Mouse (Mus musculus) kidney, postnatal 4 days (tissue): Measurements from ENCODE around the gene Zbtb40.

Source experiments
- DNase-seq, 2 experiments: peaks; one replicate each; pipeline ENCODE4 v3.0.0; 2021; ENCODE audit warnings: mixed read lengths in 2 of 2

Gene Zbtb40

GRCm38 (mm10) chr4:136970939-136971338 lies 77.7 kb downstream of the Zbtb40 start:
- peak; percentile 77 to 78 for DNase-seq

- DNase-seq, result no peak
Observed at GRCm38 (mm10) chr4:136969503-136970276, 78.9 kb downstream of the Zbtb40 start.

- no peak for DNase-seq
Observed at GRCm38 (mm10) chr4:136969096-136969495, 79.5 kb downstream of the Zbtb40 start.

- DNase-seq, result no peak
Observed at GRCm38 (mm10) chr4:136967511-136967910, 81.1 kb downstream of the Zbtb40 start.

- no peak for DNase-seq
Observed at GRCm38 (mm10) chr4:136966493-136967390, 81.9 kb downstream of the Zbtb40 start.

DNA sequence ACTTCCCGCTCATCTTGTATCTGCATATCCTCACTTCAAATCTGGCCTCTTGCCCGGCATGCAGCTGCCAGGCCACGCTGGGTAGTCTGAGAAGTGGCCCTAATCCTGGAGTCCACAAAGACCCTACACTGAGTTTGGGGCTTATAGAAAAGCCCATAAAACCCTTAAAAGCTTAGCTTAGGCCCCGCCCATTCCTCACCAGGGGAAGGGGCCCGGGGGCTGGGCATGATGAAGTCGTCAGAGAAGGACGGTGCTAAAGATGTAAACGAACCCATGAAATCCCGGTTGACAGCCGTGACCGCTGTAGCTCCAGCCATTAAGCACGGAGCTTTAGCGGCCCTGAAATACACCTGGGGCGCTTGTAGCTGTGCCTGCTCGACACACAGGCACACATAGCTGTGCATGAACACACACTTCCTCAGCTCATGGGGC lies 83.6 kb downstream of the Zbtb40 start:
- DNase-seq, result no peak

- DNase-seq, result peak in 1 of 2 experiments; percentile 38
Observed at GRCm38 (mm10) chr4:136962447-136962846, 86.2 kb downstream of the Zbtb40 start.

DNA sequence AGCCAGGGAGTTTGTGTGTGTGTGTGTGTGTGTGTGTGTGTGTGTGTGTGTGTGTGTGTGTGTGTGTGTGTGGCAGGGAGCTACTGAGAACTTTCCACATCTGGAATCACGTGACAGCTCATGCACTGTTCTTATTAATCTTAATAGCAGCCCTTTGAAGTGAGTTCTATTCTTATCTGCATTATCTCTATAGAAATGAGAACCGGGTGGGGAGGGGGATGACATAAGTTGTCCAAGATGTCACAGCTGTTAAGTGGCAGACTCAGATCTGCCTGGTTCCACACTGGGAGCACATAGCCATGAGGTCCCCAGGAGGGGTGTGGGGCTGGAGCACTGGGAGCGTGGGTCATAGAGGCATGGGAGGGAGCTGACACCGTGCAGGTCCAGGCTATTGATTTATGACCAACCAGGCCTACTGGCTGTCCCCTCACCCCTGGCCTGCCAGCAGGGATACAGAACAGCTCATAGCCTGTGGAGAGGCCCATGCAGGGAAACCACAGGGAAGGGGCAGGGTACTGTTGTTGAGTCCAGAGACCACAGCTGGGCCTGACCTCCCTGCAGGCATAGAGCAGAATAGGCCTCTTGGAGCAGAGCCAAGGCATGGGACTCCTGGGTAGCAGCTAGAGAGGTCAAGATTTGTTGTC lies 86.8 kb downstream of the Zbtb40 start:
- DNase-seq, result peak; percentile 41 to 62

DNA sequence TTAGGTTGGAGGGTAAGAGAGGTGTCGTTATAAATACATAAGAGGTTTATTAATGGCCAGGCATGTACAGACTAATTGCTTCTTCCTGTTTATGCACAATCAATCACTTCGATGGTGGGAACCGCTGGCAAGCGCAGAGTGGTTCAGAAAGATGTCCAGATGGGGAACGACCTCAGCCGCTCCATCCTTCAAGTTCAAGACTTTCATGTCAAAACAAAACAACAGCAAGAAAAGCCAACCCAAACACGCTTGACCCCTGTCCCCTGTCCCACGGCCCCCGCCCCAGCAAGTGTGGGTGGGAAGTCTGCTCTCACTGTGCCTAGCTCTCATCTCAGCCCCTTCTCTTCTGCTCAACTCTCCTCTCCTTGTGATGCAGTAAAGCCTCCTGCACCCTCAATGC lies 88.0 kb downstream of the Zbtb40 start:
- DNase-seq, result peak; percentile 44 to 60

GRCm38 (mm10) chr4:136960068-136960467 lies 88.5 kb downstream of the Zbtb40 start:
- DNase-seq, result no peak

- no peak for DNase-seq
Observed at GRCm38 (mm10) chr4:136956751-136957446, 91.7 kb downstream of the Zbtb40 start, which contains the start of gene Epha8. Gene Epha8 (minus strand): TSS chr4:136956816.

- no peak for DNase-seq
Observed at GRCm38 (mm10) chr4:136954562-136954961, 94.0 kb downstream of the Zbtb40 start.

DNA sequence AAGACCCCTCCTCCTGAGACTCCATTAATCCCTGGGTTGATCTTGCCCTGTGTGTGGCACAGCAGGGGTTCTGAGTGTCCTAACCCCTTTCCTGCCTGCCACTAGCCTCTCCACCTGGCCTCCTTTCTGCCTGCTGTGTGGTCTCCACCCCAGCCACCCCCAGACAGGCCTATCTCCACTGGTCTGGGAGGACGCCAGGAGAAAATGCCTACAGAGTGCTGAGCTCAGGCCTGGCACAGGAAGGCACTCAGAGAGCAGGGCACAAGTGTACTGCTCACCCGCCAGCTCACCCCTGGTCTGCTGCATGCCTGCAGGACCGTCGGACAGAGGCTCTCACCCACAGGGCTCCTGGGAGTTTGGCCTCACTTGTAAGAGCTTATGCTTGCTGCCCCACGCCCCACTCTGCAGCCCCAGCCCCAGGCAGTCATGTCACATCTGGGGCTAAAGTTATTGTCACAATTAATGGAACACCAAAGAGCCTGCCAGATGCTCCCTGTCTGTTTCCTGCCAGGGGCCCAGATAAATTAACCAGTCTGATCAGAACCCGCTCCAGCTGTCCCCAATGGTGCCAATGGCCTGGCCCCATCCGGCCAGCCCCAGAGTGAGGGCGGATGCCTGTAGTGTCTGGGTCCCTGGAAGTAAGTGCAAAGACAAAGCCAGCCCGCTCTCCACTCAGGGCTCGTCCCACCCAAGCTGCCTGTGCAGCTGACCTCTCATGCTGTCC lies 99.2 kb downstream of the Zbtb40 start:
- DNase-seq, result no peak

DNA sequence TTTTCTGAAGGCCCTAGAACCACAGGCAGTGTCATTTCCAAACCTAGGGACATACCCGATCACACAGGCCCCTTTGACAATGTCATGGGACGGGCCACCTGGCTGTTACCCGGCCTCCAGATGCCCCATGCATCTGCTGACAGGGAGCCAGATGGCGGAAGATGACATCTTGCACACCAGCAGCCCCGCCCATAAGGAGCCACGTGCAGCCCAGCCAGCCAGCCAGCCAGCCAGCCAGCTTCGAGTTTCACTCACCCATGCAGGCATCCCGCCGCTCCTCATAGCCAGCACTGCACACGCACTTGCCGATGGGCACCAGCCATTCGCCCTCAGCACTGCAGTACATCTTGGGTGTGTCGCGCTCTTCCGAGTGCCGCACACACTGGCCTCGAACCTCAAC lies 103.2 kb downstream of the Zbtb40 start:
- DNase-seq, result peak in 1 of 2 experiments; percentile 38

GRCm38 (mm10) chr4:136944558-136945350 lies 103.8 kb downstream of the Zbtb40 start:
- DNase-seq, result peak in 1 of 2 experiments; percentile 41

DNA sequence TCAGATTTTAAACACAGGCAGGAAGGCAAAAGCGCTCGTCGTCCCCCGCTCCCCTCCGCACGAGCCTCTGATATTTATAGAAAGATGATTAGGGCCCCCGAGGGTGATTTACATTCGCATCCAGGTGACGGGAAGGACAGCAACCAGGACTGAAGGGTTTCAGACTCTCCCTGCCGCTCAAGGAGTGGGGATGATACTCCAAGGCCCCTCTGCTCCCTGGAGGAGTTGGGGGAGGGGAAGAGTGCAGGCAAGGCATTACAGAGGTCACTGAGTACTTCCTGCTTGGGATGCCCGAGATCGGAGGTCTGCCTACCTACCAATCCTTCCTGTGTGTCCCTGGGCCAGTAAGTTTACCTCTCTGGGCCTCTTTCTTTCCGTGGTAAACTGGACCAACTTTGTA lies 105.4 kb downstream of the Zbtb40 start:
- no peak for DNase-seq

GRCm38 (mm10) chr4:136942761-136943160 lies 105.8 kb downstream of the Zbtb40 start:
- peak; percentile 62 to 74 for DNase-seq

DNA sequence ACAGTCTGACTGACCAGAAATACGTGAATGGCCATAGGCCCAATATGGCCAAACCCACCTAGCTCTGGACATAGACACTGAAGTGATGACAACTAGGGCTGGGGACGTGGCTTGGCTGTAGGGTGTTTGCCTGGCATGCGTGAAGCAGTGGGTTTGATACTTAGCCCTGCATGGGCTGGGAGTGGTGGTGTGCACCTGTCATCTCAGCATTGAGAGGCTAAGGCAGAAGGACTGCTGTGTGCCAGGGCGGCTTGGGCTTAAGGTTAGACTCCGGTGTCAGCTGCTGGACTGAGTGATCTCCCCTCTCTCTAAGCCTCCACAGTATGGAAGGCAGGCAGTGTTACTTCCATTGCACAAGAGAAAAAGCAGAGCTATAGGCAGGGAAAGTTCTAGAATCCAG lies 110.7 kb downstream of the Zbtb40 start:
- DNase-seq, result no peak

GRCm38 (mm10) chr4:136937344-136937743 lies 111.3 kb downstream of the Zbtb40 start:
- no peak for DNase-seq

GRCm38 (mm10) chr4:136934746-136935613 lies 113.6 kb downstream of the Zbtb40 start:
- DNase-seq, result peak; percentile 64 to 69
